Mouse (Mus musculus) kidney, adult 18-20 months (tissue): ENCODE results near the gene Fxr1.
"Not testable (repeated sequence)": the region's sequence is repeated elsewhere in the genome, so short reads cannot be mapped to it uniquely, and the experiment has no call there.

Experiments used
- DNase-seq: peaks from one replicate; pipeline ENCODE4 v3.0.0; 2021

The Fxr1 gene

GRCm38 (mm10) chr3:34019540-34020381 is at the start of gene Fxr1:
Fxr1 (plus strand) TSS chr3:34019943.
- peak; percentile 87 for DNase-seq

- no peak for DNase-seq
Measured at GRCm38 (mm10) chr3:33979395-33979794, 40.3 kb upstream of the Fxr1 start.

- no peak for DNase-seq
Measured at GRCm38 (mm10) chr3:33982746-33983145, 37.0 kb upstream of the Fxr1 start.

- no peak for DNase-seq
Measured at GRCm38 (mm10) chr3:33989302-33989701, 30.4 kb upstream of the Fxr1 start.

GRCm38 (mm10) chr3:33990451-33990850 is 29.3 kb upstream of the Fxr1 start:
- DNase-seq, result no peak

- DNase-seq, result no peak
Measured at GRCm38 (mm10) chr3:33990921-33991320, 28.8 kb upstream of the Fxr1 start.

GRCm38 (mm10) chr3:33993421-33994126 is 26.2 kb upstream of the Fxr1 start:
- no peak for DNase-seq

- no peak for DNase-seq
Measured at GRCm38 (mm10) chr3:33994127-33994488, 25.6 kb upstream of the Fxr1 start.

GRCm38 (mm10) chr3:34001691-34002090 is 18.1 kb upstream of the Fxr1 start:
- not testable (repeated sequence) for DNase-seq

- DNase-seq, result no peak
Measured at GRCm38 (mm10) chr3:34003860-34004259, 15.9 kb upstream of the Fxr1 start.

GRCm38 (mm10) chr3:34006301-34006700 is 13.4 kb upstream of the Fxr1 start:
- no peak for DNase-seq

- DNase-seq, result no peak
Measured at GRCm38 (mm10) chr3:34006824-34007223, 12.9 kb upstream of the Fxr1 start.

GRCm38 (mm10) chr3:34007611-34008010 is 12.1 kb upstream of the Fxr1 start:
- no peak for DNase-seq

GRCm38 (mm10) chr3:34008191-34008590 is 11.6 kb upstream of the Fxr1 start:
- DNase-seq, result no peak

GRCm38 (mm10) chr3:34020382-34021258 is 877 bp downstream of the Fxr1 start:
- DNase-seq, result peak; percentile 27

GRCm38 (mm10) chr3:34021259-34021828 is 1.6 kb downstream of the Fxr1 start:
- no peak for DNase-seq

GRCm38 (mm10) chr3:34028935-34029334 is 9.2 kb downstream of the Fxr1 start:
- DNase-seq, result no peak

GRCm38 (mm10) chr3:34030601-34031000 is 10.9 kb downstream of the Fxr1 start:
- no peak for DNase-seq

- DNase-seq, result no peak
Measured at GRCm38 (mm10) chr3:34033720-34034364, 14.1 kb downstream of the Fxr1 start.

- no peak for DNase-seq
Measured at GRCm38 (mm10) chr3:34034803-34035202, 15.1 kb downstream of the Fxr1 start.

GRCm38 (mm10) chr3:34035706-34036105 is 16.0 kb downstream of the Fxr1 start:
- no peak for DNase-seq

GRCm38 (mm10) chr3:34041990-34042389 is 22.2 kb downstream of the Fxr1 start:
- no peak for DNase-seq
